Mouse (Mus musculus) monocyte, adult 5-6 weeks (primary cell): ENCODE measurements around the gene Wwp2. TPM values are rescaled to one million over a fixed set of nuclear protein-coding genes. Genes with fewer than 3 reads are reported as not detected.

Source experiments
- ATAC-seq: fragments of 153-309, 156-312 bp; replicated peaks from 2 replicates; pipeline ENCODE4 v1.8.0; 2017; ENCODE audit warnings: mild to moderate bottlenecking; ENCODE audit not compliant: low TSS enrichment, insufficient number of reproducible peaks, severe bottlenecking, poor library complexity, low FRiP score
- total RNA-seq: library from RNA; stranded (forward); fragments of 200-1000, 200-491, 200-594 nt; gene quantifications from 3 replicates; pipeline ENCODE4 v1.2.3, GENCODE M21; 2017

Wwp2 gene
- total RNA-seq, 1 experiment from 2014 or later: 92.8 TPM

- ATAC-seq: peak; percentile 99
Measured at GRCm38 (mm10) chr8:107424597-107425229, 11.5 kb upstream of the Wwp2 start, which contains the start of gene Nob1. TSS of gene Nob1 (minus strand) at chr8:107425051.

- no peak for ATAC-seq
Measured at GRCm38 (mm10) chr8:107425230-107425597, 11.0 kb upstream of the Wwp2 start.

- ATAC-seq: no peak
Measured at GRCm38 (mm10) chr8:107430821-107431220, 5.3 kb upstream of the Wwp2 start.

GRCm38 (mm10) chr8:107435421-107435961, 674 bp upstream of the Wwp2 start:
- 0 out of 2 replicates have a peak, but pooled peaks have one; percentile 12 for ATAC-seq

- peak; percentile 41 for ATAC-seq
Measured at GRCm38 (mm10) chr8:107436841-107437421, 766 bp downstream of the Wwp2 start.

- ATAC-seq: no peak
Measured at GRCm38 (mm10) chr8:107437711-107438110, 1.5 kb downstream of the Wwp2 start.

GRCm38 (mm10) chr8:107439880-107440625, 3.9 kb downstream of the Wwp2 start:
- ATAC-seq: no peak

- ATAC-seq: no peak
Measured at GRCm38 (mm10) chr8:107444626-107445025, 8.5 kb downstream of the Wwp2 start.

GRCm38 (mm10) chr8:107447713-107448112, 11.5 kb downstream of the Wwp2 start:
- no peak for ATAC-seq

- no peak for ATAC-seq
Measured at GRCm38 (mm10) chr8:107448382-107448889, 12.3 kb downstream of the Wwp2 start.

- 0 out of 2 replicates have a peak, but pooled peaks have one; percentile 15 for ATAC-seq
Measured at GRCm38 (mm10) chr8:107449130-107449529, 13.0 kb downstream of the Wwp2 start.

- 0 out of 2 replicates have a peak, but pooled peaks have one; percentile 38 for ATAC-seq
Measured at GRCm38 (mm10) chr8:107449655-107450054, 13.5 kb downstream of the Wwp2 start.

- ATAC-seq: no peak
Measured at GRCm38 (mm10) chr8:107451414-107452066, 15.4 kb downstream of the Wwp2 start.

GRCm38 (mm10) chr8:107453386-107453785, 17.2 kb downstream of the Wwp2 start:
- no peak for ATAC-seq

GRCm38 (mm10) chr8:107455268-107455667, 19.1 kb downstream of the Wwp2 start:
- peak; percentile 58 for ATAC-seq

- ATAC-seq: no peak
Measured at GRCm38 (mm10) chr8:107457725-107458124, 21.6 kb downstream of the Wwp2 start.

GRCm38 (mm10) chr8:107458281-107458680, 22.1 kb downstream of the Wwp2 start:
- no peak; the same call in 1 of the 2 replicates for ATAC-seq

GRCm38 (mm10) chr8:107462423-107462822, 26.3 kb downstream of the Wwp2 start:
- no peak for ATAC-seq
